Mouse (Mus musculus): ENCODE measurements around the gene Rnf38.

GRCm38 (mm10) chr4:44246285-44246684 lies 12.7 kb upstream of the Rnf38 start:
- TF ChIP-seq CTCF (IDR thresholded peaks at IDR 0.05; ENCODE audit: low read depth) (no peak), EP300 (IDR thresholded peaks at IDR 0.05; ENCODE audit: low read depth) (peak; percentile 22; the same call in 1 of the 2 replicates)

Measured in liver, postnatal 0 days (tissue).